13 mouse cellular contexts compared by ENCODE assay signal in genomic region chr5:136522843-136523463, GRCm38 (mm10). TPM values are rescaled to one million over a fixed set of nuclear protein-coding genes. Genes with fewer than 3 reads are reported as not detected.
DNase-seq lines count a peak whose midpoint lies in the region; ATAC-seq lines count a peak whose summit lies in the region.
"Had no signal": no experiment of that assay in that cellular context is flagged by ENCODE, and none has a peak within 500 bp of the region (broad histone marks: within the 10 kb centered on the region; RNA-seq: fewer than 3 reads in every experiment).

No protein-coding gene starts in this region.

- intact Hi-C loops in heart, postnatal 10 days (cut with DNase I), result no loop called here

- H3K9ac ChIP-seq in lung, embryonic 15.5 days, result no peak overlapping the region

- peaks cover 56% of the 10 kb centered on the region for H3K4me1 ChIP-seq in heart, embryonic 10.5 days
- peaks cover 55% of the 10 kb centered on the region for H3K4me1 ChIP-seq in lung, embryonic 15.5 days
- peaks cover 31% of the 10 kb centered on the region for H3K4me1 ChIP-seq in midbrain, embryonic 10.5 days

- WGBS in heart, embryonic 10.5 days, result 15% methylated on average over 3 of the region's 3 CpGs
- WGBS in lung, embryonic 15.5 days, result 9% methylated on average over 3 of the region's 3 CpGs
- WGBS in midbrain, embryonic 10.5 days, result 30% methylated on average over 3 of the region's 3 CpGs

- no peaks in the 10 kb centered on the region for H3K27me3 ChIP-seq in heart, embryonic 10.5 days (ENCODE audit: insufficient read depth, poor library complexity, severe bottlenecking)
- H3K27me3 ChIP-seq in lung, embryonic 15.5 days, result no peaks in the 10 kb centered on the region
- H3K27me3 ChIP-seq in midbrain, embryonic 10.5 days (ENCODE audit: low read depth, poor library complexity, severe bottlenecking), result no peaks in the 10 kb centered on the region
- H3K27me3 ChIP-seq: CH12.LX had no signal

- no peak for ATAC-seq in lung, embryonic 15.5 days (ENCODE audit: borderline replicate concordance, extremely low read depth, low FRiP score, low TSS enrichment)

- no peak for DNase-seq in heart, embryonic 10.5 days (ENCODE audit: low spot score)
- DNase-seq in heart, postnatal 10 days, result no peak
- DNase-seq in lung, postnatal 36 days, result no peak
- peak; percentile 27 for DNase-seq in R1 (ENCODE audit: low read depth, low spot score)
- peak; percentile 25 for DNase-seq in kidney, postnatal 10 days
- no peak for DNase-seq in ovary, postnatal 36 days (ENCODE audit: low spot score)
- no peak for DNase-seq in midbrain, embryonic 10.5 days (ENCODE audit: low spot score)
- DNase-seq: adrenal gland, adult 8-10 months; cerebellum, adult 8-10 months; thymus, adult 2 months had no signal

- peak overlapping the region; percentile 82 for H3K27ac ChIP-seq in heart, embryonic 10.5 days
- peak overlapping the region; percentile 34 for H3K27ac ChIP-seq in lung, embryonic 15.5 days
- no peak overlapping the region; the same call in 1 of the 2 replicates for H3K27ac ChIP-seq in midbrain, embryonic 10.5 days (replicated peaks)

- H3K4me3 ChIP-seq in heart, embryonic 10.5 days, result no peak overlapping the region
- no peak overlapping the region for H3K4me3 ChIP-seq in lung, embryonic 15.5 days
- H3K4me3 ChIP-seq in midbrain, embryonic 10.5 days, result no peak overlapping the region
- H3K4me3 ChIP-seq: erythroblast, embryonic 14.5 days had no signal

- H3K9me3 ChIP-seq in heart, embryonic 10.5 days, result no peaks in the 10 kb centered on the region
- H3K9me3 ChIP-seq in lung, embryonic 15.5 days, result no peaks in the 10 kb centered on the region
- no peaks in the 10 kb centered on the region for H3K9me3 ChIP-seq in midbrain, embryonic 10.5 days (replicated peaks)

- H3K36me3 ChIP-seq in heart, embryonic 10.5 days, result no peaks in the 10 kb centered on the region
- H3K36me3 ChIP-seq in lung, embryonic 15.5 days, result no peaks in the 10 kb centered on the region
- peaks cover 13% of the 10 kb centered on the region for H3K36me3 ChIP-seq in midbrain, embryonic 10.5 days

- H3K4me2 ChIP-seq in lung, embryonic 15.5 days, result no peak overlapping the region

RNA-seq across cellular contexts. Expression of gene Cux1, which starts 44.3 kb away (rescaled TPM):
- 60.8 and 65.8 TPM in 2 replicates for polyA plus RNA-seq in heart, embryonic 10.5 days (2016; fragmentation: Nextera tagmentation; extraction: Ambion mirVana)
- total RNA-seq in heart, postnatal 10 days (2021), result 100 to 1,000 TPM; 113 to 119 TPM
- 100 and 114 TPM in 2 replicates for polyA plus RNA-seq in lung, embryonic 15.5 days (2015; fragmentation: Nextera tagmentation; extraction: Ambion mirVana)
- 100 and 128 TPM in 2 replicates for polyA plus RNA-seq in midbrain, embryonic 10.5 days (2016; fragmentation: Nextera tagmentation; extraction: Ambion mirVana)

Comparison
In these comparisons a context has a peak if more than half of its experiments do, and no peak if none do; other contexts are left out.
1. DNase-seq: peak in R1 (single experiment) and kidney, postnatal 10 days (single experiment); none in heart, embryonic 10.5 days (single experiment), heart, postnatal 10 days (0 of 2), lung, postnatal 36 days (single experiment), ovary, postnatal 36 days (single experiment) and midbrain, embryonic 10.5 days (single experiment).